Mouse (Mus musculus) MEL (cell line): ENCODE results near the gene Vps72.
A peak's percentile ranks its signal among the peaks of the same experiment; 100 is the strongest.

Experiments
- CTCF ChIP-seq, 3 experiments: IDR thresholded peaks in 2 of 3; conservative IDR thresholded peaks in 1 of 3; 2 replicates each; pipeline ENCODE4 v1.5.1; 2011 to 2012; ENCODE audit warnings: low read length in 3 of 3, low read depth in 2 of 3, mild to moderate bottlenecking in 2 of 3, improper control_type of control experiment in 1 of 3, inconsistent platforms in 1 of 3, mixed read lengths in 1 of 3, moderate library complexity in 1 of 3; ENCODE audit not compliant: control insufficient read depth in 1 of 3, insufficient read depth in 1 of 3, poor library complexity in 1 of 3, severe bottlenecking in 1 of 3
- ETS1 ChIP-seq: IDR thresholded peaks from 2 replicates; pipeline ENCODE4 v1.6.1; 2012; ENCODE audit warnings: low read depth, mild to moderate bottlenecking, inconsistent platforms, low read length, improper control_type of control experiment, moderate library complexity
- MYC ChIP-seq: IDR thresholded peaks from 2 replicates; pipeline ENCODE4 v1.6.1; 2011; ENCODE audit warnings: low read depth, mild to moderate bottlenecking, low read length, improper control_type of control experiment, moderate library complexity
- POLR2A ChIP-seq, 2 experiments: IDR thresholded peaks; 2 replicates each; pipeline ENCODE4 v1.6.1; 2011 to 2012; ENCODE audit warnings: low read length in 2 of 2, mild to moderate bottlenecking in 2 of 2, control low read depth in 1 of 2, improper control_type of control experiment in 1 of 2, low read depth in 1 of 2, moderate library complexity in 1 of 2; ENCODE audit not compliant: control insufficient read depth in 1 of 2, insufficient read depth in 1 of 2, poor library complexity in 1 of 2
- SIN3A ChIP-seq: IDR thresholded peaks from 2 replicates; pipeline ENCODE4 v1.6.1; 2012; ENCODE audit warnings: low read length, improper control_type of control experiment, inconsistent platforms
- TAL1 ChIP-seq: IDR thresholded peaks from 2 replicates; pipeline ENCODE4 v1.6.1; 2012; ENCODE audit warnings: mild to moderate bottlenecking, inconsistent platforms, low read length, moderate library complexity, mixed read lengths
- TBP ChIP-seq: IDR thresholded peaks from 2 replicates; pipeline ENCODE4 v1.8.0; 2011; ENCODE audit warnings: low read depth, low read length, improper control_type of control experiment
- USF1 ChIP-seq: IDR thresholded peaks from 2 replicates; pipeline ENCODE4 v1.6.1; 2014; ENCODE audit warnings: low read depth, mild to moderate bottlenecking, inconsistent platforms, low read length, improper control_type of control experiment, moderate library complexity
- ZC3H11A ChIP-seq: IDR thresholded peaks from 2 replicates; pipeline ENCODE4 v1.6.1; 2012; ENCODE audit warnings: low read depth, mild to moderate bottlenecking, inconsistent platforms, low read length, improper control_type of control experiment

GRCm38 (mm10) chr3:95159511-95159986, 48.7 kb downstream of the Vps72 start:
- TF ChIP-seq TAL1 (no peak), TBP (no peak; the same call in 1 of the 2 replicates), CTCF (IDR thresholded peaks at IDR 0.05 in 2 of 3, conservative IDR thresholded peaks at IDR 0.05 in 1 of 3; ENCODE audit: control insufficient read depth in 1 of 3, insufficient read depth in 1 of 3, low read depth in 2 of 3, low read length in 3 of 3, poor library complexity in 1 of 3, severe bottlenecking in 1 of 3) (no peak), ETS1 (no peak), POLR2A (IDR thresholded peaks at IDR 0.05; ENCODE audit: control insufficient read depth in 1 of 2, insufficient read depth in 1 of 2, low read depth in 1 of 2, low read length in 2 of 2, poor library complexity in 1 of 2) (no peak), ZC3H11A (no peak), SIN3A (no peak; the same call in 1 of the 2 replicates), USF1 (no peak), MYC (0 out of 2 replicates have a peak, but pooled peaks have one; percentile 3)
